Mouse (Mus musculus) G1E-ER4 (cell line): Measurements from ENCODE around the gene Esrrb. TPM values are rescaled to one million over a fixed set of nuclear protein-coding genes. Genes with fewer than 3 reads are reported as not detected.

Experiments used
- GATA1 ChIP-seq: IDR thresholded peaks from one replicate; pipeline ENCODE4 v1.8.0; 2012; ENCODE audit warnings: low read length, inconsistent platforms
- polyA plus RNA-seq: library from polyadenylated mRNA; stranded (reverse); fragments of >175 nt; gene quantifications from 2 replicates; pipeline ENCODE4 v1.2.3, GENCODE M21; 2012

The Esrrb gene
- polyA plus RNA-seq, 1 experiment, result not detected

GRCm38 (mm10) chr12:86507741-86508140, 146.8 kb downstream of the Esrrb start:
- no peak for TF ChIP-seq GATA1

- no peak for TF ChIP-seq GATA1
Measured at GRCm38 (mm10) chr12:86508313-86508988, 147.5 kb downstream of the Esrrb start.

- no peak for TF ChIP-seq GATA1
Measured at GRCm38 (mm10) chr12:86509295-86510279, 148.7 kb downstream of the Esrrb start.

GRCm38 (mm10) chr12:86512335-86512734, 151.4 kb downstream of the Esrrb start:
- TF ChIP-seq GATA1, result no peak

GRCm38 (mm10) chr12:86513596-86513995, 152.7 kb downstream of the Esrrb start:
- no peak for TF ChIP-seq GATA1

- no peak for TF ChIP-seq GATA1
Measured at GRCm38 (mm10) chr12:86516602-86517001, 155.7 kb downstream of the Esrrb start.

GRCm38 (mm10) chr12:86517721-86518120, 156.8 kb downstream of the Esrrb start:
- TF ChIP-seq GATA1, result no peak

- TF ChIP-seq GATA1, result no peak
Measured at GRCm38 (mm10) chr12:86518746-86519145, 157.8 kb downstream of the Esrrb start.

- no peak for TF ChIP-seq GATA1
Measured at GRCm38 (mm10) chr12:86534283-86534682, 173.4 kb downstream of the Esrrb start.

GRCm38 (mm10) chr12:86537799-86538198, 176.9 kb downstream of the Esrrb start:
- no peak for TF ChIP-seq GATA1

- TF ChIP-seq GATA1, result no peak
Measured at GRCm38 (mm10) chr12:86538711-86539110, 177.8 kb downstream of the Esrrb start.

- no peak for TF ChIP-seq GATA1
Measured at GRCm38 (mm10) chr12:86539511-86539910, 178.6 kb downstream of the Esrrb start.

GRCm38 (mm10) chr12:86547808-86548207, 186.9 kb downstream of the Esrrb start:
- no peak for TF ChIP-seq GATA1

- TF ChIP-seq GATA1, result no peak
Measured at GRCm38 (mm10) chr12:86553037-86553436, 192.1 kb downstream of the Esrrb start.

GRCm38 (mm10) chr12:86556796-86557517, 196.0 kb downstream of the Esrrb start:
- TF ChIP-seq GATA1, result no peak

- TF ChIP-seq GATA1, result no peak
Measured at GRCm38 (mm10) chr12:86558889-86559288, 198.0 kb downstream of the Esrrb start.

- no peak for TF ChIP-seq GATA1
Measured at GRCm38 (mm10) chr12:86562705-86563104, 201.8 kb downstream of the Esrrb start.
